Mouse (Mus musculus): ENCODE results near the gene Ap2a1. TPM values are rescaled to one million over a fixed set of nuclear protein-coding genes. Genes with fewer than 3 reads are reported as not detected.

The Ap2a1 gene
- total RNA-seq, 2 experiments from 2014 or later = 327 to 331 TPM

- H3K27ac ChIP-seq = peak within 1 kb of the TSS; percentile 97
- no peak for TF ChIP-seq CTCF (IDR thresholded peaks at IDR 0.05)
- DNase-seq (ENCODE audit: extremely low spot score in 1 of 2, low spot score in 2 of 2) = peak; percentile 90 to 94
- H3K4me3 ChIP-seq = peak within 1 kb of the TSS; percentile 77
- intact Hi-C loops (cut with DNase I) = loop anchor here (1.0 to 2.0 kb wide), 4 partner anchors 15 to 59 kb away; partner anchors contain the start of genes Ap2a1 and Fuz
These were observed 59.4 kb downstream of the Ap2a1 start, which contains the start of gene Ptov1 for GRCm38 (mm10) chr7:44869697-44870528. Gene Ptov1 (minus strand): TSS chr7:44869788.

GRCm38 (mm10) chr7:44868919-44869696, 60.2 kb downstream of the Ap2a1 start:
- peak overlapping the region; percentile 77 for H3K4me3 ChIP-seq
- no peak; the same call in 1 of the 2 replicates for TF ChIP-seq CTCF (IDR thresholded peaks at IDR 0.05)
- peak in 1 of 2 experiments; percentile 72 for DNase-seq (ENCODE audit: extremely low spot score in 1 of 2, low spot score in 2 of 2)
- intact Hi-C loops (cut with DNase I) = loop anchor here (1.0 to 2.0 kb wide), 3 partner anchors 16 to 60 kb away; partner anchors contain the start of genes Ap2a1 and Fuz
- peak overlapping the region; percentile 97 for H3K27ac ChIP-seq

- Histone ChIP-seq H3K27ac (peak overlapping the region; percentile 97), H3K4me3 (peak overlapping the region; percentile 77)
- intact Hi-C loops (cut with DNase I) = loop anchor here (2.0 kb wide), 2 partner anchors 16 to 60 kb away; partner anchors contain the start of gene Ap2a1
- no peak for TF ChIP-seq CTCF (IDR thresholded peaks at IDR 0.05)
- no peak for DNase-seq (ENCODE audit: extremely low spot score in 1 of 2, low spot score in 2 of 2)
These were observed 60.8 kb downstream of the Ap2a1 start for GRCm38 (mm10) chr7:44868465-44868864.

GRCm38 (mm10) chr7:44867802-44868201, 61.5 kb downstream of the Ap2a1 start:
- no peak for DNase-seq (ENCODE audit: extremely low spot score in 1 of 2, low spot score in 2 of 2)
- Histone ChIP-seq H3K27ac (no peak overlapping the region), H3K4me3 (peak overlapping the region; percentile 77)
- no peak for TF ChIP-seq CTCF (IDR thresholded peaks at IDR 0.05)
- intact Hi-C loops (cut with DNase I) = loop anchor here (2.0 kb wide), 2 partner anchors 15 to 61 kb away; partner anchors contain the start of gene Ap2a1

GRCm38 (mm10) chr7:44867010-44867702, 62.1 kb downstream of the Ap2a1 start:
- intact Hi-C loops (cut with DNase I) = no loop called here
- peak overlapping the region; percentile 44; the same call in 1 of the 2 replicates for H3K27ac ChIP-seq

GRCm38 (mm10) chr7:44866276-44867009, 62.9 kb downstream of the Ap2a1 start:
- intact Hi-C loops (cut with DNase I) = no loop called here
- peak overlapping the region; percentile 77 for H3K4me3 ChIP-seq
- TF ChIP-seq CTCF (IDR thresholded peaks at IDR 0.05) = no peak; the same call in 1 of the 2 replicates
- peak overlapping the region; percentile 59; the same call in 1 of the 2 replicates for H3K27ac ChIP-seq
- DNase-seq (ENCODE audit: extremely low spot score in 1 of 2, low spot score in 2 of 2) = no peak

More at GRCm38 (mm10) chr7:44867010-44867702, 62.1 kb downstream of the Ap2a1 start:
- TF ChIP-seq CTCF (IDR thresholded peaks at IDR 0.05) = no peak
- peak overlapping the region; percentile 77 for H3K4me3 ChIP-seq
- DNase-seq (ENCODE audit: extremely low spot score in 1 of 2, low spot score in 2 of 2) = no peak

GRCm38 (mm10) chr7:44864595-44865542, 64.4 kb downstream of the Ap2a1 start:
- DNase-seq (ENCODE audit: extremely low spot score in 1 of 2, low spot score in 2 of 2) = no peak
- no peak for TF ChIP-seq CTCF (IDR thresholded peaks at IDR 0.05)
- H3K27ac ChIP-seq = peak overlapping the region; percentile 59; the same call in 1 of the 2 replicates
- intact Hi-C loops (cut with DNase I) = no loop called here
- H3K4me3 ChIP-seq = no peak overlapping the region

- TF ChIP-seq CTCF (IDR thresholded peaks at IDR 0.05) = no peak
- Histone ChIP-seq H3K27ac (no peak overlapping the region), H3K4me3 (no peak overlapping the region)
- DNase-seq (ENCODE audit: extremely low spot score in 1 of 2, low spot score in 2 of 2) = no peak
- intact Hi-C loops (cut with DNase I) = no loop called here
These were observed 65.3 kb downstream of the Ap2a1 start for GRCm38 (mm10) chr7:44863982-44864494.

GRCm38 (mm10) chr7:44863210-44863609, 66.1 kb downstream of the Ap2a1 start:
- no peak overlapping the region for H3K4me3 ChIP-seq
- intact Hi-C loops (cut with DNase I) = no loop called here
- H3K27ac ChIP-seq = no peak overlapping the region
- TF ChIP-seq CTCF (IDR thresholded peaks at IDR 0.05) = no peak
- DNase-seq (ENCODE audit: extremely low spot score in 1 of 2, low spot score in 2 of 2) = no peak

Measured in left cerebral cortex, adult 2 months (tissue).